Mouse (Mus musculus) limb, embryonic 15.5 days (tissue): Measurements from ENCODE around the gene Mok. TPM values are rescaled to one million over a fixed set of nuclear protein-coding genes. Genes with fewer than 3 reads are reported as not detected.

Source experiments
- ATAC-seq: fragments of 200-750 bp; cut with Nextera tagmentation; 2 replicates; pipeline ENCODE4 v1.8.0; 2017; ENCODE audit warnings: low read depth, moderate TSS enrichment; ENCODE audit not compliant: insufficient number of reproducible peaks, low FRiP score, low TSS enrichment
- H3K27ac ChIP-seq: fragments of 300-500 bp; sonication (generic); 2 replicates; pipeline ENCODE4 v1.5.1; 2015; ENCODE audit warnings: moderate library complexity, mild to moderate bottlenecking, inconsistent platforms
- H3K27me3 ChIP-seq: fragments of 300-500 bp; sonication (generic); 2 replicates; pipeline ENCODE4 v1.6.1; 2015; ENCODE audit warnings: inconsistent platforms
- H3K36me3 ChIP-seq: fragments of 300-500 bp; sonication (generic); 2 replicates; pipeline ENCODE4 v1.6.1; 2015; ENCODE audit warnings: inconsistent platforms
- H3K4me1 ChIP-seq: fragments of 300-500 bp; sonication (generic); 2 replicates; pipeline ENCODE4 v1.6.1; 2015; ENCODE audit warnings: inconsistent platforms
- H3K4me2 ChIP-seq: fragments of 300-500 bp; sonication (generic); 2 replicates; pipeline ENCODE4 v1.6.1; 2015; ENCODE audit warnings: mild to moderate bottlenecking, inconsistent platforms
- H3K4me3 ChIP-seq: fragments of 300-500 bp; sonication (generic); 2 replicates; pipeline ENCODE4 v1.5.1; 2015; ENCODE audit warnings: mild to moderate bottlenecking, inconsistent platforms
- H3K9ac ChIP-seq: fragments of 300-500 bp; sonication (generic); 2 replicates; pipeline ENCODE4 v1.6.1; 2015; ENCODE audit warnings: inconsistent platforms
- H3K9me3 ChIP-seq: fragments of 300-500 bp; sonication (generic); 2 replicates; pipeline ENCODE4 v1.6.1; 2016; ENCODE audit warnings: inconsistent platforms
- WGBS: fragments of 180-500 bp; shearing (Covaris S2); methylation state at CpG from one replicate; pipeline ENCODE4 v1.1.7; 2015; 5-methylcytosine and 5-hydroxymethylcytosine counted together
- polyA plus RNA-seq: library from polyadenylated mRNA; unstranded; fragments of >200 nt; fragmentation: Nextera tagmentation; extraction: Ambion mirVana; gene quantifications from 2 replicates; pipeline ENCODE4 v1.2.1, GENCODE M21; 2015

Gene Mok
- polyA plus RNA-seq, 1 experiment from 2014 or later = 4.3 TPM

GRCm38 (mm10) chr12:110845131-110845880 lies 4.6 kb upstream of the Mok start:
- Histone ChIP-seq H3K4me3 (peak overlapping the region; percentile 52), H3K27ac (peak overlapping the region; percentile 80), H3K4me2 (peak overlapping the region; percentile 78), H3K9ac (0 out of 2 replicates have a peak overlapping the region, but pooled peaks have one; percentile 24), H3K4me1 (peaks cover 24% of the 10 kb centered on the region), H3K9me3 (no peaks in the 10 kb centered on the region), H3K36me3 (no peaks in the 10 kb centered on the region), H3K27me3 (peaks cover 22% of the 10 kb centered on the region)
- WGBS = under 1% methylated on average over 36 of the region's 36 CpGs
- peak; percentile 85 for ATAC-seq

GRCm38 (mm10) chr12:110844227-110845130 lies 3.7 kb upstream of the Mok start:
- Histone ChIP-seq H3K36me3 (no peaks in the 10 kb centered on the region), H3K9me3 (no peaks in the 10 kb centered on the region), H3K27me3 (peaks cover 22% of the 10 kb centered on the region), H3K9ac (peak overlapping the region; percentile 24; the same call in 1 of the 2 replicates), H3K27ac (peak overlapping the region; percentile 80), H3K4me1 (peaks cover 20% of the 10 kb centered on the region), H3K4me3 (peak overlapping the region; percentile 52), H3K4me2 (peak overlapping the region; percentile 78)
- 2% methylated on average over 42 of the region's 42 CpGs for WGBS
- ATAC-seq = 0 out of 2 replicates have a peak, but pooled peaks have one; percentile 9

GRCm38 (mm10) chr12:110843194-110844048 lies 2.7 kb upstream of the Mok start:
- ATAC-seq = no peak
- peak overlapping the region; percentile 78 for H3K4me2 ChIP-seq
- H3K4me1 ChIP-seq = peaks cover 20% of the 10 kb centered on the region
- peak overlapping the region; percentile 52 for H3K4me3 ChIP-seq
- peaks cover 22% of the 10 kb centered on the region; the same call in 1 of the 2 replicates for H3K27me3 ChIP-seq
- H3K36me3 ChIP-seq = no peaks in the 10 kb centered on the region
- H3K9me3 ChIP-seq = no peaks in the 10 kb centered on the region
- WGBS = 19% methylated on average over 32 of the region's 32 CpGs
- 0 out of 2 replicates have a peak overlapping the region, but pooled peaks have one; percentile 24 for H3K9ac ChIP-seq
- H3K27ac ChIP-seq = no peak overlapping the region

GRCm38 (mm10) chr12:110841731-110842493 lies 1.2 kb upstream of the Mok start:
- H3K36me3 ChIP-seq = no peaks in the 10 kb centered on the region
- ATAC-seq = no peak
- no peak overlapping the region for H3K9ac ChIP-seq
- peaks cover 27% of the 10 kb centered on the region for H3K4me1 ChIP-seq
- peaks cover 14% of the 10 kb centered on the region; the same call in 1 of the 2 replicates for H3K27me3 ChIP-seq
- H3K4me3 ChIP-seq = no peak overlapping the region
- no peak overlapping the region for H3K4me2 ChIP-seq
- H3K27ac ChIP-seq = no peak overlapping the region
- WGBS = 68% methylated on average over 5 of the region's 5 CpGs
- H3K9me3 ChIP-seq = no peaks in the 10 kb centered on the region

GRCm38 (mm10) chr12:110837850-110838249 lies 2.9 kb downstream of the Mok start:
- WGBS = 87% methylated on average over 8 of the region's 8 CpGs
- H3K27ac ChIP-seq = no peak overlapping the region
- H3K4me3 ChIP-seq = no peak overlapping the region
- H3K9ac ChIP-seq = 0 out of 2 replicates have a peak overlapping the region, but pooled peaks have one; percentile 10
- no peaks in the 10 kb centered on the region for H3K27me3 ChIP-seq
- H3K4me2 ChIP-seq = no peak overlapping the region
- H3K9me3 ChIP-seq = no peaks in the 10 kb centered on the region
- peaks cover 11% of the 10 kb centered on the region for H3K4me1 ChIP-seq
- no peak for ATAC-seq
- no peaks in the 10 kb centered on the region for H3K36me3 ChIP-seq

GRCm38 (mm10) chr12:110837192-110837841 lies 3.4 kb downstream of the Mok start:
- Histone ChIP-seq H3K4me1 (peaks cover 11% of the 10 kb centered on the region), H3K27ac (no peak overlapping the region), H3K9me3 (no peaks in the 10 kb centered on the region), H3K36me3 (no peaks in the 10 kb centered on the region), H3K4me3 (no peak overlapping the region), H3K9ac (0 out of 2 replicates have a peak overlapping the region, but pooled peaks have one; percentile 10), H3K27me3 (no peaks in the 10 kb centered on the region), H3K4me2 (no peak overlapping the region)
- whole genome bisulfite sequencing = 32% methylated on average over 5 of the region's 5 CpGs
- no peak for ATAC-seq

- no peak overlapping the region for H3K27ac ChIP-seq
- H3K9ac ChIP-seq = no peak overlapping the region
- ATAC-seq = no peak
- no peaks in the 10 kb centered on the region for H3K9me3 ChIP-seq
- WGBS = 51% methylated on average over 6 of the region's 6 CpGs
- H3K4me2 ChIP-seq = no peak overlapping the region
- no peaks in the 10 kb centered on the region for H3K27me3 ChIP-seq
- H3K4me1 ChIP-seq = peaks cover 11% of the 10 kb centered on the region
- no peaks in the 10 kb centered on the region for H3K36me3 ChIP-seq
- no peak overlapping the region for H3K4me3 ChIP-seq
Measured at GRCm38 (mm10) chr12:110836729-110837128, 4.0 kb downstream of the Mok start.

GRCm38 (mm10) chr12:110835182-110835581 lies 5.6 kb downstream of the Mok start:
- Histone ChIP-seq H3K27me3 (no peaks in the 10 kb centered on the region), H3K36me3 (no peaks in the 10 kb centered on the region), H3K4me3 (no peak overlapping the region), H3K4me1 (peaks cover 11% of the 10 kb centered on the region), H3K9me3 (no peaks in the 10 kb centered on the region), H3K4me2 (no peak overlapping the region), H3K9ac (no peak overlapping the region), H3K27ac (no peak overlapping the region)
- 96% methylated on average over 3 of the region's 3 CpGs for WGBS
- ATAC-seq = no peak

- no peak overlapping the region for H3K27ac ChIP-seq
- no peaks in the 10 kb centered on the region for H3K4me1 ChIP-seq
- WGBS = 85% methylated on average over 10 of the region's 11 CpGs
- H3K4me2 ChIP-seq = no peak overlapping the region
- no peak overlapping the region for H3K9ac ChIP-seq
- no peaks in the 10 kb centered on the region for H3K36me3 ChIP-seq
- no peak for ATAC-seq
- no peaks in the 10 kb centered on the region for H3K27me3 ChIP-seq
- no peaks in the 10 kb centered on the region for H3K9me3 ChIP-seq
- no peak overlapping the region for H3K4me3 ChIP-seq
Measured at GRCm38 (mm10) chr12:110830293-110831024, 10.3 kb downstream of the Mok start.

GRCm38 (mm10) chr12:110828908-110829307 lies 11.8 kb downstream of the Mok start:
- Histone ChIP-seq H3K36me3 (no peaks in the 10 kb centered on the region), H3K9me3 (no peaks in the 10 kb centered on the region), H3K4me1 (no peaks in the 10 kb centered on the region), H3K27me3 (no peaks in the 10 kb centered on the region), H3K4me3 (no peak overlapping the region), H3K27ac (no peak overlapping the region), H3K9ac (no peak overlapping the region), H3K4me2 (no peak overlapping the region)
- 92% methylated on average over 4 of the region's 4 CpGs for WGBS
- no peak for ATAC-seq
